Mouse (Mus musculus): Measurements from ENCODE around the gene Enox1.
A peak's percentile ranks its signal among the peaks of the same experiment; 100 is the strongest.

Gene Enox1

GRCm38 (mm10) chr14:77275607-77276006 is 119.0 kb downstream of the Enox1 start:
- no peak for DNase-seq

GRCm38 (mm10) chr14:77279143-77279542 is 122.6 kb downstream of the Enox1 start:
- no peak for DNase-seq

GRCm38 (mm10) chr14:77280454-77280853 is 123.9 kb downstream of the Enox1 start:
- no peak for DNase-seq

- DNase-seq, result no peak
These were observed 124.3 kb downstream of the Enox1 start for GRCm38 (mm10) chr14:77280893-77281292.

- no peak for DNase-seq
These were observed 127.4 kb downstream of the Enox1 start for GRCm38 (mm10) chr14:77283939-77284338.

GRCm38 (mm10) chr14:77285453-77285852 is 128.9 kb downstream of the Enox1 start:
- no peak for DNase-seq

GRCm38 (mm10) chr14:77291756-77292155 is 135.2 kb downstream of the Enox1 start:
- no peak for DNase-seq

- peak in 1 of 2 experiments; percentile 37 for DNase-seq
These were observed 140.5 kb downstream of the Enox1 start for GRCm38 (mm10) chr14:77297039-77297438.

- no peak for DNase-seq
These were observed 141.8 kb downstream of the Enox1 start for GRCm38 (mm10) chr14:77298327-77298726.

GRCm38 (mm10) chr14:77309571-77309970 is 153.0 kb downstream of the Enox1 start:
- DNase-seq, result peak; percentile 51 to 77

GRCm38 (mm10) chr14:77311456-77311855 is 154.9 kb downstream of the Enox1 start:
- no peak for DNase-seq

GRCm38 (mm10) chr14:77319396-77319795 is 162.8 kb downstream of the Enox1 start:
- DNase-seq, result no peak

- no peak for DNase-seq
These were observed 167.8 kb downstream of the Enox1 start for GRCm38 (mm10) chr14:77324348-77324747.

GRCm38 (mm10) chr14:77327693-77328092 is 171.1 kb downstream of the Enox1 start:
- DNase-seq, result no peak

- no peak for DNase-seq
These were observed 173.2 kb downstream of the Enox1 start for GRCm38 (mm10) chr14:77329791-77330190.

GRCm38 (mm10) chr14:77343662-77344340 is 187.2 kb downstream of the Enox1 start:
- no peak for DNase-seq

- DNase-seq, result no peak
These were observed 189.7 kb downstream of the Enox1 start for GRCm38 (mm10) chr14:77346296-77346695.

GRCm38 (mm10) chr14:77351803-77352352 is 195.3 kb downstream of the Enox1 start:
- no peak for DNase-seq

GRCm38 (mm10) chr14:77362662-77363061 is 206.1 kb downstream of the Enox1 start:
- DNase-seq, result no peak

GRCm38 (mm10) chr14:77368411-77368810 is 211.8 kb downstream of the Enox1 start:
- no peak for DNase-seq

- DNase-seq, result no peak
These were observed 212.5 kb downstream of the Enox1 start for GRCm38 (mm10) chr14:77369070-77369469.

- DNase-seq, result no peak
These were observed 214.0 kb downstream of the Enox1 start for GRCm38 (mm10) chr14:77370521-77370920.

GRCm38 (mm10) chr14:77371977-77372376 is 215.4 kb downstream of the Enox1 start:
- DNase-seq, result no peak

GRCm38 (mm10) chr14:77373119-77373518 is 216.6 kb downstream of the Enox1 start:
- no peak for DNase-seq

- DNase-seq, result no peak
These were observed 218.5 kb downstream of the Enox1 start for GRCm38 (mm10) chr14:77375054-77375453.
